Mouse (Mus musculus): ENCODE results near the gene Scn1b.

The Scn1b gene

GRCm38 (mm10) chr7:31115182-31115581 is 11.6 kb downstream of the Scn1b start, which contains the start of gene Hpn:
Gene Hpn (minus strand): TSS chr7:31115290.
- DNase-seq (ENCODE audit: low spot score) = peak; percentile 47

DNA sequence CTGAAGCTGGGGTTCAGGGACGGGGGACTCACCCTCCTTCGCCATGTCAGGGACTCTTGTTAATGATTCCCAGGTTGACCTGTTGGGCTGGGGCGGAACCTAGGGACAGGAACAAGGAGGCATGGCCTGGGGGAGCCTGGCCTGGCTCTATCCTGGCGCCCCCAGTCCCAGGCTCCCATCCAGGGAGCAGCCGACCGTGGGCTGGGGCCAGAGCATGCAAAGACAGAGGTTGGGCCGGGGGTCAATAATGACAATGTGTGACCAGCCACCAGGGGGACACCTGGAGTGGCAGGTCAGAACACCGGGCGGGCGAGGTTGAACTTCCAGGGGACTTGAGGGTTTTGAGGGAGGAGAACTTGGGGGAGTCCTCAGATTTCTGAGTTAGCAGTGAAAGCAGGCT is 12.2 kb downstream of the Scn1b start:
- DNase-seq (ENCODE audit: low spot score) = no peak

- no peak for DNase-seq (ENCODE audit: low spot score)
These were observed 13.0 kb downstream of the Scn1b start for GRCm38 (mm10) chr7:31113800-31114199.

- DNase-seq (ENCODE audit: low spot score) = no peak
These were observed 14.8 kb downstream of the Scn1b start for GRCm38 (mm10) chr7:31112036-31112435.

- DNase-seq (ENCODE audit: low spot score) = no peak
These were observed 15.9 kb downstream of the Scn1b start for GRCm38 (mm10) chr7:31110861-31111385.

DNA sequence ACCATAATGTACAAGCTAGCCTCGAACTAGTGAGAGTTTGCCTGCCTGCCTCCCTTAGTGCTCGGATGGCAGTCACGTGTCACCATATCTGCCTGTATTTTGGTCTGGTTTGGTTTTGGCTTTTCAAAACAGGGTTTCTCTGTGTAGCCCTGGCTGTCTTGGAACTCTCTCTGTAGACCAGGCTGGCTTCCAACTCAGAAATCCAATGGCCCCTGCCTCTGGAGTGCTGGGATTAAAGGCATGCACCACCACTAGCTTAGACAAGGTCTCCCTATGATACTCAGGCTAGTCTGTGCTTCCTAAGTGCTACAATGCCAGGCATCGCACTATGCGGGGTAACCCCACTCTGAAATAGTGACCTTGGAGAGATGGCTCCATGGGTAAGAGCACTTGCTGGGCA is 17.0 kb downstream of the Scn1b start:
- DNase-seq (ENCODE audit: low spot score) = no peak

GRCm38 (mm10) chr7:31109091-31109490 is 17.7 kb downstream of the Scn1b start:
- DNase-seq (ENCODE audit: low spot score) = peak; percentile 47

DNA sequence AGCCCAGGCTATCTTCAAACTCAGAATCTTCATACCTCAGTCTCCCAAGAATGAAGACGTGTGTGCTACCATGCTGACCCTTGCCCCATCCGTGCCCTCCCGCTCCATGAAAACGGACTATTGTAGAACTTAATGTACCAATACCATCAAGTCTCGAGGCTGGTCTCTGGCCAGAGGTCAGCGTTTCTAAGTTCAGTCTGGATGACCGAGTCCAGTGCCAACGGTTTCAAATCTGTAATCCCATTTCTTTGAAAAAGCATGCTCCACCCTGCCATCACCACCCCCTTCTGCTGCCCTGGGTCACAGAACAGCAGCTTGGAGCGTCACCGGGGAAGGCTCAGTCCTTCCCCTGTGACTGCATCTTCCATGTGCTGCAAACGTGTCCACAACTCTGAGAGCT is 19.0 kb downstream of the Scn1b start:
- DNase-seq (ENCODE audit: low spot score) = no peak

GRCm38 (mm10) chr7:31106166-31106565 is 20.6 kb downstream of the Scn1b start:
- DNase-seq (ENCODE audit: low spot score) = no peak

GRCm38 (mm10) chr7:31105061-31105768 is 21.6 kb downstream of the Scn1b start:
- peak; percentile 52 for DNase-seq (ENCODE audit: low spot score)

GRCm38 (mm10) chr7:31100786-31101185 is 26.0 kb downstream of the Scn1b start:
- no peak for DNase-seq (ENCODE audit: low spot score)

DNA sequence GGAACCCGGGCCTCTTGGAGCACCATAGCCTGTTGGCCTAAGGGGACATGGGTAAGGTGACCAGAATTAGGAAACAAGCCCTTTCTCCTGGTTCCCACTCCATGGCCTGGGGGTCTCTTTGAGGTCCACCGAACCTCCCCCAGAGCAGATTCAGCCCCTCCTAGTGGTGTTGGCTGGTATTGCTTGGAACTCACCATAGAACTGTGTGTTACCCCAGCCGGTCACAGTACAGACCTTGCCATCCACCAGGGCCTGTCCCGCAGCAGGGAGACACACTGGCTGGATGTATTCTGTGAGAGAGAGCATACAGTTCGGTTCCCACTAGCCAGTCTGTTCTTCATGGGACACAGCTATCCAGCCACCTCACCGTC is 27.2 kb downstream of the Scn1b start:
- no peak for DNase-seq (ENCODE audit: low spot score)

- peak; percentile 23 for DNase-seq (ENCODE audit: low spot score)
These were observed 27.8 kb downstream of the Scn1b start for GRCm38 (mm10) chr7:31098697-31099611.

DNA sequence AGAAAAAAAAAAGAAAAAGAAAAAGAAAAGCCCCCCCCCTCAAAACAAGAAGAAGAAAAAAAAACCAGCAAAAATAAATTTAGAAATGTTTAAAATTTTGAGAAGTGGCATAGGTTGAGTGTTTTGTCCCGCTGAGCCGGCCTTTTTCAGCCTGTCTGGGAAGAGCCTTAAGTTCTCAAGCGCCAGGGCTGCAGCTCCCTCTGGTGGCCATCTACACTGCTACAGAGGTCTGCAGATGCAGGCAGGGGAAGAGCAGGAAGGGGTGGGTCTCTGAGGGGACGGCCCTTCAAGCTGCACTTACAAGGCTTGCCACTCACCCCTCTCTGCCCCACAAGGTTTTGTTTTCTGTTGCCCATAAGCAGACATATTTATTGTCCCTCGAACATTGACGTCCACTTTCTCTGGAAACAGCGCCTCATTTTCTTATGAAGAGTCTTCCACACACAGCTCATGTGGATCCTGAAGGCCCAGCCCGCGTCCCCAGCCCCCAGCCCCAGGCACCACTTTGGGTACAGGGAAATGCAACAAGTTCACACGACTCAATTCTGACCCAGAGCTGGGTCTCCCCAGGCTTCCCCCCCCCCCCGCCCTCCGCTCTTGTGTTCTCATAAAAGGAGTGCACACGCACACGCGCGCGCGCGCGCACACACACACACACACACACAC is 29.1 kb downstream of the Scn1b start:
- peak; percentile 95 for DNase-seq (ENCODE audit: low spot score)

- no peak for DNase-seq (ENCODE audit: low spot score)
These were observed 29.8 kb downstream of the Scn1b start for GRCm38 (mm10) chr7:31096892-31097564.

GRCm38 (mm10) chr7:31094774-31095501 is 31.9 kb downstream of the Scn1b start:
- DNase-seq (ENCODE audit: low spot score) = no peak

DNA sequence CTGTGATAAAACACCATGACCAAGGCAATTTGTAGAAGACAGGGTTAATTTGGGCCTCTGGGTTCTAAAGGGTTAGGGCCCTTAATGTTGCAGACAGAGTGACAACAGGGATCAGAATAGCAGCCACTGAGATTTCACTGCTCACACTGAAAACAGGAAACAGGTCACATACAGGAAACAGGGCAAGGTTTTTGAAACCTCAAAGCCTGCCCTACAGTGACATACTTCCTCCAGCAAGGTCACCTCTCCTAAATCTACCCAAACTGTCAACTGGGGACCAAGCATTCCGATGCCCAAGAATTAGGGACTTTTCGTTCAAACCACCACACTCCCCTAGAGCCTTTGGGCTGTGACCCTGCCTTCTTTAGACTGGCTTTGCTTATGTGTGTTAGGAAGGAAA is 37.1 kb downstream of the Scn1b start:
- no peak for DNase-seq (ENCODE audit: low spot score)

GRCm38 (mm10) chr7:31088206-31088605 is 38.6 kb downstream of the Scn1b start:
- no peak for DNase-seq (ENCODE audit: low spot score)

DNA sequence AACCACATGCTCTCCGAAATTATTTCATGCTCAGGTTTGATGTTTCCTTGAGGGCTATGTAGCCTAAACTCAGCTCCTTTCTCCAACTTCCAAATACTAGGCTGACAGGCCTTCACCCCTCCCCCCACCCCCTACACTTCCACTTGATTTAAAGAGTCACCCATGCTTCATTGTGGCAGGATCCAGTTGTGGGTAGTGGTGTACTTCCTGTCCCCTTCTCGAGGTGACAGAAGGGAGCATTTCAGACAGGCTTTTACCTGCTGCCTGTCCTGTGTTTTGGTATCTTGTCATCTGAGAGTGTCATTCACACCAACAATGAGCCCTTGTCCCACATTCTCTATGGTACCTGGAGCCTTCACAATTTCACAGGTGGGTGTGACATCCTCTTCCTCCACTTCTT is 39.5 kb downstream of the Scn1b start:
- DNase-seq (ENCODE audit: low spot score) = no peak

DNA sequence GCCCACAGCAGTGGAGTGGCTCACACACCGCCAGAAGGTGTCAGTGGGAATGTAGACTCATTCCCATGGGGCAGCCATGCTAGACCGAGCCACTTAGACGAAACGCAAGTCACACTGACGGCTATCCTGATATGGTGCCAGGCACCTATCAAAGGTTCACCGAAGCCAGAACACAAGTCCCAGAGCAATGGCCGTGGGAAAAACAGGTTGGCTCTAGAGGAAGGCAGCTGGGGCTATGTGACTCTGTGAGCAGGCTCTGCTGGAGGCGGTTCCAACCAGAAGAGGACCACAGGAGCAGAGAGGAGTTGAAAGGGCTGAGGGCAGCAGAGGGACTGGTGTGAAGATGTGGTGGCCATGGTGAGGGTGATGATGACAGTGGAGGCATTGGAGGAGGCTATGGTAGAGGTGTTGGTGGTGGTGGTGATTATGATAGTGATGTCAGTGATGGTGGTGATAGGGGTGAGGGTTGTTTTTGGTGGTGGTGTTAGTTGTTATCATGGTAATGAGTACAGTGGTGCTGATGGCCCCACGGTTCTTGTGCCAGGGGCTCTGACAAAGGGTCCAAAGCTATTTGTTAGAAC is 40.5 kb downstream of the Scn1b start:
- DNase-seq (ENCODE audit: low spot score) = no peak

GRCm38 (mm10) chr7:31085171-31085570 is 41.6 kb downstream of the Scn1b start:
- peak; percentile 73 for DNase-seq (ENCODE audit: low spot score)
